Mouse (Mus musculus): Measurements from ENCODE around the gene Dgki.
A peak's percentile ranks its signal among the peaks of the same experiment; 100 is the strongest.

Gene Dgki

DNA sequence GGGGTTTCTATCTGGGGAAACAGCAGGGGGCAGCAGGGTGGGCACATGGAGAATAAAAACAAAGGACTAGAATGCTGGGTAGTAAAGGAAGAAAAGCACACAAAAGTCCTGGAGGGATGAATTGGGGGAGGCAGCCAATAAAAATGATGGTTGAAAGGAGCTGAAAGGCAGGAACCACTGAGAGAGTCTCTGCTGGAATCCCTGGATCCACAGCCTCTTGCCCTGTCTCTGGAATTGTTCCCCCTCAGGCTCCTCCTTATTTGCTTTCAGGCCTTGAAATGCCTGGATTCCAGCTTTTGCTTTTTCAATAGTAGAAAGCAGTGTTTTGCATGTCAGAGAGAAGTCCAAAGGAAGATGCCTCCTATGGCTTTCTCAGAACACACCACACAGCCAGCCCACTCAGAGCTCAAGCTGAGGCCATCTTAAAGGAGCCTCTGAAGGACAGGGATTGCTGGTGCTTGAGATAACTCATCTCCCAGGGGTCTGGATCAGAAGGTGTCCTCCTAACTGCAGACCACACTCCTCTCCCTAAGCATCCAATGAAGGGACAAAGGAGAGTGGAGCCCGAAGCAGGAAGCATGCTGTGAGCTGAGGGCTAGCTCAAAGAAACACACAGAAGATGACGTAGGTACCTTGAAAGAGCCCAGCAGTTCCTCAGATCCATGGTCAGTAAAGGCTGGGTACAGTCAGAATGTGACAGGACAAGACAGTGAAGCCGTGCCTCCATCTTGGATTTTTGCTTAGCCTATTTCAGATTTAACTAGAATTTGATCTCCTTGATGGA, 441.5 kb downstream of the Dgki start:
- no peak for ATAC-seq (ENCODE audit: low TSS enrichment)

- ATAC-seq (ENCODE audit: low TSS enrichment), result 0 out of 2 replicates have a peak, but pooled peaks have one; percentile 42
These were observed 442.2 kb downstream of the Dgki start for GRCm38 (mm10) chr6:36857627-36858257.

GRCm38 (mm10) chr6:36850422-36851129, 449.4 kb downstream of the Dgki start:
- ATAC-seq (ENCODE audit: low TSS enrichment), result peak; percentile 93

DNA sequence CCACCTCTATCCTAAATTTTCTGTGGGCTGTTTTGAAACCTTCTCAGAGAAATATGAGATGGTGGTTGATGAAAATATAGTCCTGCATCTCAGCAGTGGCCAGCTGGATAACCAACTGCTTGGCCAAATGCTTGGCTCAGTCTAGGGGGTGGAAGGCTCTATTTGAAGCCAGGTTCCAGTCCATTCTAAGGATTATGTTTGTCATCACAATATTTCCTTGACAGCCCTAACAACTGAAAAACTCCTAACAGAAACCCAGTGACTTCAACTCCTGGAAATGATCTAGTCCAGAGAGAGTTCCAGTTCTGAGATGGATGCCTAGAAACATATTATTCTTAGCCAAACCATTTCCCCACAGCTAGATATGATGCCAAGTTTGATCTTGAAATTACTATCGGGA, 454.7 kb downstream of the Dgki start:
- ATAC-seq (ENCODE audit: low TSS enrichment), result 0 out of 2 replicates have a peak, but pooled peaks have one; percentile 5

DNA sequence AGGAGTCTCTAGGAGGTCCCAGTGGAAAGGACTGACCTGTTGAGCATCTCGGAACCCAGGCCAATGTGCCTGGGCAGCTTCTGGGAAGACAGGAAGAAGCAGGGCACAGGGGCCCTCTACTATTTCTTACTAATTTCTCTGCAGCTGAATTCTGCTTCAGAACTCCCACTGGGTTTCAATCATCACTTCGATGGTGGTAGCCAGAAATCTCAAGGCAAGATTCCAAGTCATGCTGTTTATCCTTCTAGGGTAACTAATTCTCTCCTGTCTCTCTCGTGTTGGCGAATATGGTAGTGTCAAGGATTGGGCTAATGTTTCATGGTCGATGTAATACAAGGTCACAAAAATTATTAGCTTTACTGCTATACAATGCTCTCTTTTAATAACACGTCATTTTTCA, 455.7 kb downstream of the Dgki start:
- peak; percentile 10; the same call in 1 of the 2 replicates for ATAC-seq (ENCODE audit: low TSS enrichment)

DNA sequence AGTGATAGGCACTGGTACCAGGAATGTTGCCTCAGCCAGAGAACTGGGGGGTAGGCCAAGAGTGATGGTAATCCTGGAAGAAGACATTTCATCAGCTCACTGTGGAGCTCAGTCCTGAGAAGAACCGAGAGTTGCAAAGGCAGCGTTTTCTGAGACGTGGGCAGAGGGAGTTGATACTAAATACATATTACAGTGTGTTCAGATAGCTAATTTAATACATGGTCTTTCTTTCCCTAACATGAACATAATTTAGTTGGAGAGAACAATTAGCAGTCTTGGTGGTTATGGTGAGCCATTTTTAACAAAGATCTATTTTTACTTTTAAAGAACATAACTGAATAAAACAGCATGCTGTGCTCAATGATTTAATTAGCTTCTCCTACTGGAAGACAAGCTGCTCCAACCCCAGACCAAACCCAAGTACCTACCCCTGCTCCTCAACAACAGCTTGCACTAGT, 456.9 kb downstream of the Dgki start:
- peak; percentile 77 for ATAC-seq (ENCODE audit: low TSS enrichment)

- no peak for ATAC-seq (ENCODE audit: low TSS enrichment)
These were observed 457.7 kb downstream of the Dgki start for GRCm38 (mm10) chr6:36842101-36842922.

DNA sequence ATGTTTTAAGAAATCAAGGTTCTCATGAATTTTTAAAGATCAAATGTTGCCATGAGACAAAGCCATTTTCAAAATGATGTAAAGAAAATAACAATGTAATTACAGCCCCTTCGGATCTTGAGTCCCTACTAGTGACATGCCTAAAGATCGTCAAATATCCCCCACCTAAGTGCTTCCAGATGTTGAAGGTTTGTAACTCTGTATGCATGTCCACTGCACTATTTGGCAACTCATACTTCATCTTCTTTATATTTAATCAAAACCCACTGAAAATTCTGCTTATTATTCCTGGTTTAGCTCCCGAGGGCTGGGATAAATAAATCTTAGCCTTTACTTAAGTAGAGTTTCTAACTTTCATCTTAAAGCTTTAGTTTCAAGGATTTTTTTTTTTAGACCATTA, 458.3 kb downstream of the Dgki start:
- ATAC-seq (ENCODE audit: low TSS enrichment), result no peak

DNA sequence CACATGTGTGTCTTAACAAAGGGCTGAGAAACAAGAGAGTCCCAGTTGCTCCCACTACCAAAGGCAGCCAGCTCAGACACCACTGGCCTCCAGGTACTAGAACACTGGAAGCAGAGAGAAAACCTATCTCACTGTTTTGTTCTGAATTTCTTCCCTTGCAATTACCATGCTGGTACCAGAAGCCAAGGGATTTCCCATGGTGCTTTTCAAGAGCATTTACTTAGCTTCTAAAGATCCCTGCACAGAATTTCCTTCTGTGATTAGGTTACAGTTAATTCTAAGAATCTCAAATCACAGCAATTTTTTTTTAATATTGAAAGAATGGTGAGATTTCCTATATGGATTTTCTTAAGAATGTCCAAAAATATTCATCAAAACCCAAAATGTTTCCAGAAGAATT, 458.8 kb downstream of the Dgki start:
- no peak for ATAC-seq (ENCODE audit: low TSS enrichment)

DNA sequence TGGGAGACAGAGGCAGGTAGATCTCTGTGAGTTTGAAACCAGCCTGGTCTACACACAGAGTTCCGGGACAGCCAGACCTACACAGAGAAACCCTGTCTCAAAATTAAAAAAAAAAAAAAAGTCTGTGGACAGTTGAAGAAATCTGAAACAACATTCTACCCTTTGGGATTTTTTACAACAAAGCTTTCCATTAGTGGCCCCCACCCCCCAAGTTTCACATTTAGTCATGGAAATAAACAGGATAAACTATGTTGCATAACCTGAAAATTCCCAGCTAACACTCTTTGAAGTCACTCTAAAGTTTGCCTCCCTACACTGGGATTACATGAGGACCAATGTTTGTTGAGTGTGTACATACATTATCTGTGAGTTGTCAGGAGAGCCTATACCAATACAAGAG, 461.2 kb downstream of the Dgki start:
- ATAC-seq (ENCODE audit: low TSS enrichment), result no peak

DNA sequence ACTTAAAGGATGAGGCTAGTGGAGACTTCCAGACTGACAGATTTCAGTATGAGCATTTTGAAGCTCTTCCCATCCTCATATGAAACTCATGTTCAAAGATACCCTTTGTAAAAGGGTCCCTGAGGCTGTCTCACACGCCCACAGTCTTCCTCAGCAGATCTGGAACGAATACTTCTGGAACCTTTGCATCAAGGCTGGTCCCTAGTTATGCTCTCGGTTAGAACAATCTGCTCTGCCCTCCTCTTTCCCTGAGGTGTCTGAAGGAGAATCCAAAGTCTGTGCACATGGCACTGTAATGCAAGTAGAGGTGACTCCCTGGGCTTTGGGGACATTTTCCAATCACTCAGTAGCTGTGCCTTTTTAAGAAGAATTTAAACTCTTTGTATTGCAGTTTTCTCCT, 464.6 kb downstream of the Dgki start:
- no peak for ATAC-seq (ENCODE audit: low TSS enrichment)

- ATAC-seq (ENCODE audit: low TSS enrichment), result no peak
These were observed 465.2 kb downstream of the Dgki start for GRCm38 (mm10) chr6:36834695-36835265.

DNA sequence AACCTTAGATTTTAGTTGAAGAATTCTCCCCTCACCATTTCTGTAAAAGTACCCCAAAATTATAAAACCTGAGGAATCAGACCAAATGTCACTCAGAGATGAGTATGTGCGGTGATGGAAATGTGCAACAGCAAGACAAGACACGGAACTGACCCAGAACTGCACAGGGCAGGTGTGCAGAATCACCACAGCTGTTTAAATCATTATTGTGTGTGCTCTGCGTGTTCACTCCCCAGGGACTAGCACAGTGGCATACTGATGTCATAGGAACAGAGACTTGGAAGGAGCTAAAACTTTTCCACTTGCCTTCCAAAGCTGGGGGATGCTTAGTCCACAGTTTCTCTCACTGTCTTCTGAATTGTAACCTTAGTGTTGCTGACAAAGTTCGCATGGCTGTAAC, 467.3 kb downstream of the Dgki start:
- no peak for ATAC-seq (ENCODE audit: low TSS enrichment)

GRCm38 (mm10) chr6:36832207-36832606, 467.8 kb downstream of the Dgki start:
- no peak for ATAC-seq (ENCODE audit: low TSS enrichment)

DNA sequence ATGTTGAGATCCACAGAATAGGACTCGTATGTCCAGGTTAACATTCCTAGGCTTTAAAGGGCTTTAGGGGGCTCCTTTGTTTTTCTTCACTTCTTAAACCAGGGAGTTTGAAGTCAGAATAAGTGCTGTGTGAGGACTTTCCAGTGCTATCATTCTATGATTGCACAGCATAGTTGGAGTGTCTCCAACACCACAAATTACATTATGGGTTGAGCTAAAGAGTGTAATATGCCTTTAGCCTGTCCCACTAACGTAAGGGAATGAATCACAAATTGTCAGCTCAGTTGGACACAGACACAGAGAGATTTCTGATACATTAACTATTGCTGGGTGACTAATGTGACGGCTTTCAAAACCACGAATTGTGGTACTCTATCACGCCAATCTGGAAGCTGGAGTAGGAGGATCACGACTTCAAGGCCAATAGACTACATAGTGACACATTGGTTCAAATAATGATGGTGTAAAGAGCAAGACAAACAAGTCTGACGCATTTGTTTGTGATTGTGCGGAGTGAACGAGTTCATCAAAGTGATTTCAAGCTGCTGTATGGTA, 469.5 kb downstream of the Dgki start:
- ATAC-seq (ENCODE audit: low TSS enrichment), result no peak

- ATAC-seq (ENCODE audit: low TSS enrichment), result no peak
These were observed 480.3 kb downstream of the Dgki start for GRCm38 (mm10) chr6:36819784-36820050.

- ATAC-seq (ENCODE audit: low TSS enrichment), result peak; percentile 31; the same call in 1 of the 2 replicates
These were observed 480.8 kb downstream of the Dgki start for GRCm38 (mm10) chr6:36819019-36819783.

- ATAC-seq (ENCODE audit: low TSS enrichment), result peak; percentile 20; the same call in 1 of the 2 replicates
These were observed 481.5 kb downstream of the Dgki start for GRCm38 (mm10) chr6:36818281-36819018.

GRCm38 (mm10) chr6:36816666-36817065, 483.3 kb downstream of the Dgki start:
- no peak for ATAC-seq (ENCODE audit: low TSS enrichment)

DNA sequence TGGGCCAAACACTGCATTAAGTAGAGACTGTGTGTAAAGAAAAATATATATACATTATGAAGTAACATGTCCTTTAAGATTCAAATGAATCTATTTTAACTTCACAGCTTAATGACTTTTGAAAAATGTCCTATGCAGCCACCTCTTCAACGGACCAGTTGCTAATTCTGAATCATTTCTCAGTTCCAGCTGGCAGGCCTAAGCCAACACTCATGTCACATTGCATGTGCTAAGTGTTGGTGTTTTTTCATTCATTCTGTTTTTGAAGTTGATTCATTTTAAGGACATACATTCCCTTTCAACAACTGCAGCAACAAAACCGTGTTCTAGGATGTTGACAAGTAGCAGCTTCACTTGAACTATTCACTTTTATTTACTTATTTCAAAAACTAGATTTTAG, 484.0 kb downstream of the Dgki start:
- ATAC-seq (ENCODE audit: low TSS enrichment), result peak; percentile 47

Data from frontal cortex, adult (tissue).